Mouse (Mus musculus): ENCODE measurements at regions not wholly inside any gene's neighbourhood (a gene's known extent, or its start where the extent isn't known, plus 50 kb on each side); places are given as distances from the start of the nearest gene placed in this dataset.

GRCm38 (mm10) chr9:43908325-43908724, 134.9 kb upstream of the Thy1 start:
- Histone ChIP-seq H3K27me3 (ENCODE audit: insufficient read depth, low read length) (no peaks in the 10 kb centered on the region), H3K9me3 (replicated peaks) (peaks cover 4% of the 10 kb centered on the region; the same call in 1 of the 2 replicates), H3K4me1 (ENCODE audit: insufficient read depth, low read depth, low read length) (no peaks in the 10 kb centered on the region), H3K36me3 (replicated peaks) (no peaks in the 10 kb centered on the region), H3K4me3 (ENCODE audit: low read depth, low read length) (no peak overlapping the region)
- DNase-seq (ENCODE audit: low spot score) (no peak), ATAC-seq (ENCODE audit: extremely low read depth, insufficient number of reproducible peaks, low FRiP score, poor library complexity, severe bottlenecking) (no peak)
- no peak for TF ChIP-seq CTCF (IDR thresholded peaks at IDR 0.05; ENCODE audit: low read depth, low read length)
- TF ChIP-seq POLR2AphosphoS5 (IDR thresholded peaks at IDR 0.05; ENCODE audit: insufficient replicate concordance, low read depth, low read length) = no peak
- no peak for TF ChIP-seq GATA1 (IDR thresholded peaks at IDR 0.05; ENCODE audit: borderline replicate concordance, low read length)
- TF ChIP-seq GATA2 (IDR thresholded peaks at IDR 0.05; ENCODE audit: borderline replicate concordance, low read depth, low read length) = no peak
- TF ChIP-seq TAL1 (conservative IDR thresholded peaks at IDR 0.05; ENCODE audit: low read depth, low read length) = no peak

GRCm38 (mm10) chr9:43915015-43915414, 128.2 kb upstream of the Thy1 start:
- Histone ChIP-seq H3K4me3 (ENCODE audit: low read depth, low read length) (no peak overlapping the region), H3K9me3 (replicated peaks) (peaks cover 17% of the 10 kb centered on the region), H3K27me3 (ENCODE audit: insufficient read depth, low read length) (no peaks in the 10 kb centered on the region), H3K36me3 (replicated peaks) (no peaks in the 10 kb centered on the region), H3K4me1 (ENCODE audit: insufficient read depth, low read depth, low read length) (no peaks in the 10 kb centered on the region)
- DNase-seq (ENCODE audit: low spot score) (no peak), ATAC-seq (ENCODE audit: extremely low read depth, insufficient number of reproducible peaks, low FRiP score, poor library complexity, severe bottlenecking) (no peak)
- TF ChIP-seq TAL1 (conservative IDR thresholded peaks at IDR 0.05; ENCODE audit: low read depth, low read length) = no peak
- no peak for TF ChIP-seq GATA2 (IDR thresholded peaks at IDR 0.05; ENCODE audit: borderline replicate concordance, low read depth, low read length)
- no peak for TF ChIP-seq GATA1 (IDR thresholded peaks at IDR 0.05; ENCODE audit: borderline replicate concordance, low read length)
- TF ChIP-seq POLR2AphosphoS5 (IDR thresholded peaks at IDR 0.05; ENCODE audit: insufficient replicate concordance, low read depth, low read length) = no peak
- no peak for TF ChIP-seq CTCF (IDR thresholded peaks at IDR 0.05; ENCODE audit: low read depth, low read length)

- H3K4me1 ChIP-seq (ENCODE audit: insufficient read depth, low read depth, low read length) = no peaks in the 10 kb centered on the region
- no peak for DNase-seq (ENCODE audit: low spot score)
- no peak for ATAC-seq (ENCODE audit: extremely low read depth, insufficient number of reproducible peaks, low FRiP score, poor library complexity, severe bottlenecking)
- peaks cover 22% of the 10 kb centered on the region for H3K9me3 ChIP-seq (replicated peaks)
- no peak for TF ChIP-seq TAL1 (conservative IDR thresholded peaks at IDR 0.05; ENCODE audit: low read depth, low read length)
- TF ChIP-seq POLR2AphosphoS5 (IDR thresholded peaks at IDR 0.05; ENCODE audit: insufficient replicate concordance, low read depth, low read length) = no peak
- TF ChIP-seq GATA2 (IDR thresholded peaks at IDR 0.05; ENCODE audit: borderline replicate concordance, low read depth, low read length) = no peak
- TF ChIP-seq GATA1 (IDR thresholded peaks at IDR 0.05; ENCODE audit: borderline replicate concordance, low read length) = no peak
- TF ChIP-seq CTCF (IDR thresholded peaks at IDR 0.05; ENCODE audit: low read depth, low read length) = no peak
- no peak overlapping the region for H3K4me3 ChIP-seq (ENCODE audit: low read depth, low read length)
- H3K36me3 ChIP-seq (replicated peaks) = no peaks in the 10 kb centered on the region
- no peaks in the 10 kb centered on the region for H3K27me3 ChIP-seq (ENCODE audit: insufficient read depth, low read length)
Observed at GRCm38 (mm10) chr9:43917467-43917866, 125.7 kb upstream of the Thy1 start.

GRCm38 (mm10) chr9:43919010-43919409, 124.2 kb upstream of the Thy1 start:
- ATAC-seq (ENCODE audit: extremely low read depth, insufficient number of reproducible peaks, low FRiP score, poor library complexity, severe bottlenecking) (no peak), DNase-seq (ENCODE audit: low spot score) (no peak)
- Histone ChIP-seq H3K4me1 (ENCODE audit: insufficient read depth, low read depth, low read length) (no peaks in the 10 kb centered on the region), H3K27me3 (ENCODE audit: insufficient read depth, low read length) (no peaks in the 10 kb centered on the region), H3K9me3 (replicated peaks) (peaks cover 22% of the 10 kb centered on the region), H3K36me3 (replicated peaks) (no peaks in the 10 kb centered on the region), H3K4me3 (ENCODE audit: low read depth, low read length) (no peak overlapping the region)
- TF ChIP-seq GATA2 (IDR thresholded peaks at IDR 0.05; ENCODE audit: borderline replicate concordance, low read depth, low read length) = no peak
- TF ChIP-seq TAL1 (conservative IDR thresholded peaks at IDR 0.05; ENCODE audit: low read depth, low read length) = no peak
- TF ChIP-seq CTCF (IDR thresholded peaks at IDR 0.05; ENCODE audit: low read depth, low read length) = no peak
- no peak for TF ChIP-seq GATA1 (IDR thresholded peaks at IDR 0.05; ENCODE audit: borderline replicate concordance, low read length)
- TF ChIP-seq POLR2AphosphoS5 (IDR thresholded peaks at IDR 0.05; ENCODE audit: insufficient replicate concordance, low read depth, low read length) = no peak

- DNase-seq (ENCODE audit: low spot score) = no peak
Observed at GRCm38 (mm10) chr9:43920053-43920754, 123.0 kb upstream of the Thy1 start.

GRCm38 (mm10) chr9:43922231-43922630, 121.0 kb upstream of the Thy1 start:
- Histone ChIP-seq H3K4me3 (ENCODE audit: low read depth, low read length) (no peak overlapping the region), H3K4me1 (ENCODE audit: insufficient read depth, low read depth, low read length) (no peaks in the 10 kb centered on the region), H3K9me3 (replicated peaks) (peaks cover 18% of the 10 kb centered on the region), H3K36me3 (replicated peaks) (no peaks in the 10 kb centered on the region), H3K27me3 (ENCODE audit: insufficient read depth, low read length) (no peaks in the 10 kb centered on the region)
- ATAC-seq (ENCODE audit: extremely low read depth, insufficient number of reproducible peaks, low FRiP score, poor library complexity, severe bottlenecking) (no peak), DNase-seq (ENCODE audit: low spot score) (no peak)
- no peak for TF ChIP-seq TAL1 (conservative IDR thresholded peaks at IDR 0.05; ENCODE audit: low read depth, low read length)
- TF ChIP-seq POLR2AphosphoS5 (IDR thresholded peaks at IDR 0.05; ENCODE audit: insufficient replicate concordance, low read depth, low read length) = no peak
- TF ChIP-seq GATA1 (IDR thresholded peaks at IDR 0.05; ENCODE audit: borderline replicate concordance, low read length) = no peak
- no peak for TF ChIP-seq GATA2 (IDR thresholded peaks at IDR 0.05; ENCODE audit: borderline replicate concordance, low read depth, low read length)
- TF ChIP-seq CTCF (IDR thresholded peaks at IDR 0.05; ENCODE audit: low read depth, low read length) = no peak

More at GRCm38 (mm10) chr9:43920053-43920754, 123.0 kb upstream of the Thy1 start:
- TF ChIP-seq GATA2 (IDR thresholded peaks at IDR 0.05; ENCODE audit: borderline replicate concordance, low read depth, low read length) = no peak
- TF ChIP-seq GATA1 (IDR thresholded peaks at IDR 0.05; ENCODE audit: borderline replicate concordance, low read length) = no peak
- no peak for TF ChIP-seq CTCF (IDR thresholded peaks at IDR 0.05; ENCODE audit: low read depth, low read length)
- no peak for TF ChIP-seq TAL1 (conservative IDR thresholded peaks at IDR 0.05; ENCODE audit: low read depth, low read length)
- TF ChIP-seq POLR2AphosphoS5 (IDR thresholded peaks at IDR 0.05; ENCODE audit: insufficient replicate concordance, low read depth, low read length) = no peak
- no peak for ATAC-seq (ENCODE audit: extremely low read depth, insufficient number of reproducible peaks, low FRiP score, poor library complexity, severe bottlenecking)
- Histone ChIP-seq H3K27me3 (ENCODE audit: insufficient read depth, low read length) (no peaks in the 10 kb centered on the region), H3K36me3 (replicated peaks) (no peaks in the 10 kb centered on the region), H3K4me1 (ENCODE audit: insufficient read depth, low read depth, low read length) (no peaks in the 10 kb centered on the region), H3K9me3 (replicated peaks) (peaks cover 18% of the 10 kb centered on the region), H3K4me3 (ENCODE audit: low read depth, low read length) (no peak overlapping the region)

All from G1E (cell line).